Mouse (Mus musculus): ENCODE measurements at regions not wholly inside any gene's neighbourhood (a gene's known extent, or its start where the extent isn't known, plus 50 kb on each side); places are given as distances from the start of the nearest gene placed in this dataset.
"Not testable (repeated sequence)": the region's sequence is repeated elsewhere in the genome, so short reads cannot be mapped to it uniquely, and the experiment has no call there.

GRCm38 (mm10) chr19:27694478-27694877 is 264.9 kb upstream of the Pum3 start:
- peak; percentile 29 to 63 for DNase-seq (ENCODE audit: low spot score in 2 of 2)

DNA sequence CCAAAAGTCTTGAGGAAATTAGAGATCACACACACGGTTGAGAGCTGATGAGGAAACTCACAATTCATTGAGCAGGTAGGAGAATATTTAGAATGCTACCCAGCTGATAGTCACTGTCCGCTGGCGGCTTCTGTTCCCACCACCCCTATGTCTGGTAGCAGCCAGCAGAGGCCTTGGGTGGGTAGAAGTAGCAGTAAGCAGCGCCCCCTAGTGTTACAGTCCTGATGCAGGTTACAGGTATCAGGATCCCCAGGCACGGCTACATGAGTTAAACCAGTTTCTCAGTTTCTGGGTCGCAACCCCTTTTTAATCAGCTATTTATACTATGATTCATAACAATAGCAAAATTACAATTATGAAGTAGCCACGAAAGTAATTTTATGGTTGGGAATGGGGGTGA is 264.1 kb upstream of the Pum3 start:
- DNase-seq (ENCODE audit: low spot score in 2 of 2), result no peak

GRCm38 (mm10) chr19:27692944-27693343 is 263.3 kb upstream of the Pum3 start:
- no peak for DNase-seq (ENCODE audit: low spot score in 2 of 2)

DNA sequence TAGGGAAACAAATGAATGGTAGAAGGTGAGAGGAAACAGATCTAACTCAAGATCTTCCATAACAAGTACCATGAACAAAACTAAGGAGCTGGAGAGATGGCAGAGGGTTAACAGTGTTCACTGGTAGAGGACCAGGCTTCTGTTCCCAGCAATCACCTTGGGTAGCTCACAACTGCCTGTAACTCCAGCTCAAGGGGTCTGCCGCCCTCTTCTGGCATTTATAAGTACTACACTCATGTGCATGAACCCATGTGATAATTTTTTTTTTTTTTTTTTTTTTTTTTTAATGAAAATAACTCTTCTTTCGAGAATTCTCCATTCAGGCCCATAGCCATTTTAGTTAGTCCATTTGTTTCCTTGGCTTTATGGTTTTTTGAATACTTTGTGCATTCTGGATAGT is 253.8 kb upstream of the Pum3 start:
- no peak for DNase-seq (ENCODE audit: low spot score in 2 of 2)

DNA sequence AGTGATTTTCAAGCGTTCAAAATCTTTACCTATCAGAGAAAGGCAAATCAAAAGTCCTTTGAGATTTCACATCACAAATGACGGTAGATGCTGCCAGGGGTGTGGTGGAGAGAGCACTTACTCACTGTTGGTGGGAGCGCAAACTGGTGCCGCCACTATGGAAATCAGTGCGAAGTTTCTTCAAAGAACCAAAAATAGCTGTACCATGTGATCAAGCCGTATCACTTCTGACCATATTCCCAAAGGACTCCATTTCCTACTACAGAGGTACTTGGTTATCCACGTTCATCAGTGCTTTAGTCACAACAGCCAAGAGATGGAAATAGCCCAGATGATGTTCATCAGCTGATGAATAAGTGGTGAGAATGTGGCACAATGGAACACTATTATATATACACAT is 249.8 kb upstream of the Pum3 start:
- DNase-seq (ENCODE audit: low spot score in 2 of 2), result no peak

- DNase-seq (ENCODE audit: low spot score in 2 of 2), result peak in 1 of 2 experiments; percentile 9
Observed at GRCm38 (mm10) chr19:27672679-27673190, 243.1 kb upstream of the Pum3 start.

DNA sequence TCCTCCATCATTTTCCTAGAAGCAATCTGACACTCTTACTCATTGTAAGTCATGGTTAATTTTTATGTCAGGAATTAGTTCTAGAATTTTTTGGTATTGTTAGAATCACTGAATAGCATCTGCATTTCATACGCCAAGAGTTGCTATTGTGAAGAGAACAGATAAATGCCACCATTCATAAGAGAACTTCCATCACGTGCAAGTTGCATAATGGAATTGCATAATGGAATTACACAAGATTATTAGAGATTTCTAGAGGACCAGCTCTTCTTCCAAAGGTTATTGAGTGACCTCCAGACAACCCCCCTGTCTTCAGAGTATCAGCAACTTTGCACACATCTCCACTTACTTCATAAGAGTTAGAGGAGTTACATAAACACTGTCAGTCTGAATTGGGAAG is 233.7 kb upstream of the Pum3 start:
- DNase-seq (ENCODE audit: low spot score in 2 of 2), result no peak

DNA sequence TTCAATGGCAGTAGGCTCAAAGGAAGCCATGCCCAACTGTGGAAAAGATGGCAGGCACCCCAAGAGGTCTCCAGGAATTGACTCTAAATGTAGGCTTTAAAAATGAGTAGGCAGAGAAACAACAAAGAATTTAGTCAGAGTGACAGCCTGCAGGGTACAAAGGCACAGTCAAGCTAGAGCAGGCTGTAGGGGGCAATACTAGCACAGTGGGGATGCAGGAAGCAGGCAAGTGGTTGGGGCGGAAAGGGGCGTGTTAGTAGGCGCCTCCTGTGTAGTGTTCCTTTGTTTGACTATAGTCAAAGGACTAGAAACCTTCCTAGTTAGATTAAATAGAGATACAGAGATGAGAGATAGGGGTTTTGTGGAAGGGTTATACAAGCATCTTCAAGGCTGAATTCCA is 211.4 kb upstream of the Pum3 start:
- DNase-seq (ENCODE audit: low spot score in 2 of 2), result no peak

DNA sequence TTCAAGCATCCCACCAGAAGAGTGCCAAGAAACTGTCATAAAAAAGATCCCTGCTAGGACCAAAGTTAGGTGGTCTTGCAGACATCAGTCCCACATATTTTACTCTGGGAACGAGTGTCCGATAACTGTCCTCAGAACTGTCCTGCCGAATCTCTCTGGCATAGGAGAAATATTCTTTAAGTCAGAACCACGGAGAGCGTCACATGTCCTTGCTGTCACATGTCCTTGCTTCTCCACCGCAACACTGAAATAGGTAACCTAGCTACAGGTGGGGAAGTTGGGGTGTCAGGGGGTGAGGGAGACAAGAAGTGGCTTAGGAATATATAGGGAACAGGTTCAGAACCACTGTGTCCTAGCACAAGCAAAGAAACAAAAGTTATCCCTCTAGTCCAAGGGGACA is 203.5 kb upstream of the Pum3 start:
- DNase-seq (ENCODE audit: low spot score in 2 of 2), result no peak

GRCm38 (mm10) chr19:27627626-27628025 is 198.0 kb upstream of the Pum3 start:
- DNase-seq (ENCODE audit: low spot score in 2 of 2), result no peak

DNA sequence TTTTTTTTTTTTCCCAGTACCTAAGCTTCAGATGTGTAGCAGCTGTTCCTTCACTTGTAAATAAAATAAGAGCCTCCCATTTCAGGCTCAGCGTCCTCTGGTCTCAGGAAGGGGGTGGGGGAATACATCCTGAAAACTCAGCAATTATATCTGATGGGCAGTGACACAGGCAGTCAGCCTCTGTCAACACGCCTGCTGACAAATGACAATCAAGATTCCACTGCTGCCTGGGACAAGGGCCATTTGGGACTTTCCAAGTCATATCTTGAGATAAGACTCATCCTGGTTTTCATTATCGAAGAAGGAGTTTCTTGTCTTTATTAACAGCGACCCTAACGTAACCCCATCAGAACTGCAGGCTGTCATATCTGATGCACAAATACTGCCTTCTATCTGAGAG is 187.9 kb upstream of the Pum3 start:
- no peak for DNase-seq (ENCODE audit: low spot score in 2 of 2)

GRCm38 (mm10) chr19:27606933-27607332 is 177.3 kb upstream of the Pum3 start:
- no peak for DNase-seq (ENCODE audit: low spot score in 2 of 2)

DNA sequence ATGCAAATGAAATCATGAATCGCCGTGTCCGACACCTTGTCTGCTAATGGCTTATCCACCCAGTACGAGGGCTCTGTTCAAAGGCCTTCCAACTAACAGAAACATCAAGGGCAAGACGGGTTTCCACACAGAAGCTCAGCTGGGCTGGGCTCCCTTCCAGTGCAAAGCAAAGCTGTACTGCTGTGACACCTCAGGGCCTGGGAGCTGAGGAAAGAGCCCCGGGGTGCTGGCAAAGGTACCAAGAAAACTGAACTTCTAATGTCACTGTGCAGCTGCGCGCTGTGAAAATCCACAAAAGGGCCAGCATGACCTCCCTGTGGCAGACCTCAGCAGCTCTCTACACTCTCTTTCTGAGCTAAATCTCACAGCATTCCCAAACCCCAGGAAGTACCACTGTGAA is 173.7 kb upstream of the Pum3 start:
- DNase-seq (ENCODE audit: low spot score in 2 of 2), result no peak

- no peak for DNase-seq (ENCODE audit: low spot score in 2 of 2)
Observed at GRCm38 (mm10) chr19:27601551-27601950, 171.9 kb upstream of the Pum3 start.

- not testable (repeated sequence) for DNase-seq (ENCODE audit: low spot score in 2 of 2)
Observed at GRCm38 (mm10) chr19:27600386-27600785, 170.8 kb upstream of the Pum3 start.

DNA sequence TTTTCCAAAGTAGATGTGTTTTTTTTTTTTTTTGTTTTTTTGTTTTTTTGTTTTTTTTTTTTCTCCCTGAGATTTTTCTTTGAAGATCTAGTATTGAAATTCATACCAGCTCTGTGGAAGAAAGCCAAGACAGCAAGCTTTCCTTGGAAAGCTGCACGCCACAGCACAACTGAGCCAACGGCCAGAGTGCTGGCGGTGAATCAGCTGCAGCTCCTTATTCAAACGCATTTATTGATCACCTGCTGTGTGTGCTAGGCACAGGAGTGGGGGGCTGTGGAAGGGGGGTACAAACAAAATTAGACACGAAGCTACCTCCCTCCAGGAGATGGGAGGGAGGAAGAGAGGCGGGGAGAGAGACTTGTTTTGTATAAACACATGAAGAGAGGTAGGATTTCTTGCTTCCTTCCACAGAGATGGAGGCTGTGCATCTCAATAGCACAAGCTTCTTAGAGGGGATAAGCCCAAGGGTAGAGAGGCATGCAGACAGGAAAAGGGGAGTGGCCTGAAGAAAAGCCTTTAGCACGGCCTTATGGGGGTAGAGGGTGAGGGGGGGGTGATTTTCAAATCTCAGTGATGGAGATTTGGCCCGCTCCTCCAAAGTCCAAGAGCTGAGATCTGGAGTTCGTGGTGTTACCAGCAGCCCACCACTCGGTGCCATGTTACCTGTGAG is 170.1 kb upstream of the Pum3 start:
- peak; percentile 13 to 44 for DNase-seq (ENCODE audit: low spot score in 2 of 2)

DNA sequence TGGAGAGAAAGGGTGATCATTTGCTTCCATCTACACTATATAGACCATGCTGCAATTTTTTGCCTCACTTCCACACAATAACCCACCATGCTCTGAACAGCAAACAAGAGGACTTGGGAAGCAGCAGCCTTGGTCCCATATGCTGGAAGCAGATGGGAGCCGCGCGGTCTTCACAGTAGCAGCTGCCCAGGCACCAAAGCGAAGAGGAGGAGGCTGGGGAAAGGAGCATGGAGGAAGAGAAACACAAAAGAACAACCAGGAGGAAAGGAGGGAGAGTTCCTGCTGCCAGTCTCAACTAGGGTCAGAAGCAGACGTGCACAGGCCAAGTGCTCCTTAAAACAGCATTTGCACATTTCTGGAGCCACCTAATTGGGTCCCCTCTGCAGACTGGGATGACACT is 168.7 kb upstream of the Pum3 start:
- DNase-seq (ENCODE audit: low spot score in 2 of 2), result peak in 1 of 2 experiments; percentile 19

DNA sequence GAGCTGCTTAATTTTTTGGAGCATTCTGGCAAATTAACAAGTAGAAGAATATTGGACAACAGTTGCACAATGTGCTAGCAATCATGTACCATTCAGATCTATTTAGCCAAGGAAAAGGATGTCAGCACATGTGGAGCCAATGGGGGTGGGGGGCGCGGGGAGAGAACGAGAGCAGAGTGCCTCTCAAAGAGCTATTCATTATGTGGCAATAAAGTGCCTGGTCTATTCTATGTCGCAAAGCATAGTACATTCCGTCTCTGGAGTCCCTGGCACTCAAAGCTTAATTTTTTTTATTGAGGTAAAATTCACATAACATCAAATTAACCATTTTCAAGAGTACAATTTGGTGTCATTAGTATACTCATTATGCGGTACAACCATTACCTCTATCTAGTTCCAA is 155.9 kb upstream of the Pum3 start:
- DNase-seq (ENCODE audit: low spot score in 2 of 2), result no peak

DNA sequence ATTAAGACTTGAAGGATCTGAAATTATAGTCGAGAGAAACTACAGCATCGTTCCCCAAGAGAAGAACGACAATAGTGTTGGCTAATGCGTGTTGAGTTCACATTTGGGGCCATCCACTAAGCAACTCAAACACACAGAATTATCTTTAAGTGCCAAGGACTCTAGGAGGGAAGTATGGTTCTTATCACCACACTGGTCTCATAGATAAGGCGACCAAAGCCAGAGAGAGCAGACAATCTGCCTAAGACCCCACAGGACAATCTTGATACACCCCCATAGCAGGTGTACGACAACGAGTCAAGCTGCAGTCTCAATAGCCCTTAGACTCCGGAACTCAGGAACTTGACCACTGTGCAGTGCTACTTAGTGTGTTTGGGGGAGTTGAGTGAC is 152.5 kb upstream of the Pum3 start:
- DNase-seq (ENCODE audit: low spot score in 2 of 2), result no peak

DNA sequence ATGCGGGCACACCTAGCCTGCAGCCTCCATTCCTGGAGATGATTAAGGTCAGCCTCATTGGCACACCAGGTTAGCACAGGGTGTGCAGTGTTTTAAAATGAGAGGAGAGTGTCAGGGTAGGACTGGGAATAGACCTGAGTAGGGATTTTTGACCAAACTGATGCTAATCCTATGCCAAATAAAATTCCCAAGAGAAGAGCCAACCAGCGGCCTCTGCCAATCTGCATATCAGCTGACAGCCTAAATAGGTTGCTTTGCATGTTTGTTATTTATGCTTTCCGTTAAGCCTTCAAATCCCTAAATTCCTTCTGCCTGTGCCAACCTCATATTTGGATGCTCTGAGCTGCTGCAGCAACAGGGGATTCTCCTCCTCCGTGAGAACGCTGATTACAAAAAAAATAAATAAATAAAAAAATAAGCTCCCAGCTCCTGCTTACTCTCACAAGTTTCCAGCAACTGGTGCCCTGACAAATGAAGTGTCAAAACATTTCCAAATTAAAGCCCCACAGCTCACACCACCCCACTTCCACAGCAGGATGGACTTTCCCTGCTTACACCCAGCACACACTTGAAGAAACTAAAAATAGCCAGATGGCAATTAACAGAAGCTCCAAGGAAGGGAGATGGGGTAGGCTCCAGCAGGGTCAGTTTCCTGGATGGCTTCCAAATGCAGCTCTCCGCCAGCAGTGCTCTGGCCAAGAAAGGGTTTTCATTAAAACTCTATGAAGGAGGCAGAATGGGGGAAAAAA is 151.9 kb upstream of the Pum3 start:
- DNase-seq (ENCODE audit: low spot score in 2 of 2), result no peak

DNA sequence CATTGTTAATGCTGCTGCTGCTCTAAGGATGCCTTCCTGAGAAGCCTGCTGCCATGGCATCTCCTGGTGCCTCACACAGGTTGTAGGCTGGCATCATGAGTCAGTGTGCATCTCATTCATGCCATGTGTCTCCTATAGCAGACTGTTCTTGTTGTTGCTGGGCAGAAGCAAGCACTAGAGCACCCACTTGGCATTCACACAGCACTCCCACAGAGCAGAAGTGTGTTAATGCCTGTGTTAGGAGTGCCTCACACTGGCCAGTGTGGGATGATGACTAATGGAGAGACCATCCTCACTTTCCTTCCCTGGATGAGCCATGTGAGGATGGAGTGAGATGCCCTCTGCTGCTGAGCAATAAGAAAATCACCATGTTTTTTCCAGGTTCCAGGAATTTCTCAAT is 146.9 kb upstream of the Pum3 start:
- DNase-seq (ENCODE audit: low spot score in 2 of 2), result peak; percentile 26 to 46

DNA sequence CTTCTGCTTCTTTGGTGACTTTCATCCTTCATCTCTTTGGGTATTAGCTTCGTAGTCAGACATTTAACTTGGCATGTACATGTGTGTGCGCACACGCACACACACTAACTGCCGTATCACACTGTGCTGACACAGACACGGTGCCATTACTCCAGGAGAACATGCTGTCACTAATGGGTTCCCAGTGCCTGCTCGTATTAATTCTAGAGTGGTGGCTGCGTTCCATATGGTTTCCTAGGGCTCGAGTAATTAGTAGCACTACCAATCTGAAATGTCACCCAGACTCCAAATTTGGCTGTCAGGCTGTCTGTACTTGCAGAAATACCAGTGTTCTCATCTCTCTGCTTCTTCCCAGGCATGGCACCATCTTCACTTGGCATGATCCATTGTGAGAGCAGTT is 137.3 kb upstream of the Pum3 start:
- DNase-seq (ENCODE audit: low spot score in 2 of 2), result no peak

DNA sequence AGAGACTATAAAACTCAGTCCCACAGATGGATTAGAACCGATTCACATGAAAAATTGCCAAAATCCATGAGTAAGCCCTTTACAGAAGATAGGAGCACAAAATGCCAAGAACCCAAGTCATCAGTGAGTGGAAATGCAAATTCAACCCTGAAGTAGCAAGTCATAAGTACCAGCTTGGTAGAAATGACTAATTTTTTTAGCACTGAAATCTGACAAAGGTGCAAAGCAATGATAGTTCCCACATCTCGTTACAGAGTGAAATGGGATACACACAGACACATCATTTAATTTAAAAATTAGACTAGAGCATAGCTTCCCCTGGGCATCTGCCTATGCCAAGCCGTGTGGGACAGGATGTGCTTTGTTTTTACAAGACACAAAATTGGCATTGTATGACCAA is 136.4 kb upstream of the Pum3 start:
- DNase-seq (ENCODE audit: low spot score in 2 of 2), result no peak

Data from left cerebral cortex, adult 18-20 months (tissue).